Mouse (Mus musculus): ENCODE results near the gene Senp6.
A peak's percentile ranks its signal among the peaks of the same experiment; 100 is the strongest.

Gene Senp6

DNA sequence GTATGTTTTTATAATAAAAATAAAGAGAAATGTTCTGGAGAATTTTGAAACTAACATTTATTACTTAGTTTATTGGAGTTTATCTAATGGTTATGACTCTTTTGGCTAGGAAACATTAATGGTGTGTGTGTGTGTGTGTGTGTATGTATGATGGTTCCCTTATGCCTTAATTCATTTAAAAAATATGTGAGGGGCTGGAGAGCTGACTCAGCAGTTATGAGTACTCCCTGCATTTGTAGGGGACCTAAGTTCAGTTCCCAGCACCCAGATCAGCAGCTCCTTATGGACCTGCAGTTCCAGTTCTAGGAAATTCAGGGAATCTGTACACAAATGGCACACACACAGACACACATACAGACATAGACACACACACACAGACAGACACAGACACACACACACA, 104.5 kb downstream of the Senp6 start:
- DNase-seq (ENCODE audit: low spot score in 2 of 2) = no peak

DNA sequence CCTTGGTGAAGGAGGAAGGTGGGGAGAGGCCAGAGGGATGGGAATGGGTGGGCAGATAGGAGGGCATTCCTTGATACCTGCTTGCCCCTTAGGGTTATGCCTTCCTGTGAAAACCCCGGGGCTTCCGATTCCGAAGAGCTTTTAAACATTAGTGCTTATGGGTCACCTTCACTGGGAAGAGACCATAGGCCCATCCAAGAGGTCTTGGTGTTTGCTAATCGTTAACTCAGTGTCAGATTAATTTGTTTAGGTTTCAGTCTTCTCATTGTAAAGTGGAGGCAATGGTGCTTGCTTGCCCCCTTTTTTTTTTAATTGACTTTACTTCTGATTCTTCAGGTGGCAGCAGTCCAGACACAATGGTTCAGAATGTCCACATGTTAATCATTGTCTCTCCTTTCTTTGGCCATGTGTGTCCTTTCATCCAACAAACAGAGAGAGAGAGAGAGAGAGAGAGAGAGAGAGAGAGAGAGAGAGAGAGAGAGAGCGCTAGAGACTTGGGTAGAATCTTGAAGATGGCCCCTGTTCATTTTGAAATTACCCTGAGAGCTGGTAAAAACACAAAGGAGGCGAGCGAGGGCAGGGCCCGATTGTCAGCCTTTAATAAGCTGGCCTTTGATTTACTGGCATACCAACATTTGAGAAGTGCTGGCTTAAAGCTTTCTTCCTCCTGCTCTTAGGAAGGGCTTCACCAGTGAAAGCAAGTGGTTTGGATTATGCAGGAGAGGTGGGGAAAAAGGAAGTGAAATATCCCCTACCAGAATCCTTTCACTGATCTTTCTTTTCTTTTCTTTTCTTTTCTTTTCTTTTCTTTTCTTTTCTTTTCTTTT, 105.9 kb downstream of the Senp6 start:
- no peak for DNase-seq (ENCODE audit: low spot score in 2 of 2)

DNA sequence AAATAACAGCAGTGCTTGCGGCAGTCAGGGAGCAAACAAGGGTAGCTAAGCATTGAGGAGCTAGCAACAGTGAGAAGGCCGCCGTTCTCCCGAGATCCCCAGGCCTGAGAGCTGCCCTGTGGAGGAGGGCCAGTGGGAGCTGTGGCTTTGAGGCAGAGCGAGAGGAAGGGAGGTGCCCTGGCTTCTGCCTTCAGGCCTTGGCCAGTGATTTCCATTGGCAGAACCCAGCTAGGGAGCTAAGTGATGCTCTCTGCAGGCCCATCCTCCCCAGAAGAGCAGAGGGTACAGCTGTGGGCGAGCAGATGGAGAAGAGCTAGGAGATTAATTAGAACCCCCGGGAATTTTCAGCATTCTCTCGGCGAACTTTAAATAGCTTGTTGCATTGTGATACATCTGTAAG, 106.9 kb downstream of the Senp6 start:
- peak; percentile 25 to 42 for DNase-seq (ENCODE audit: low spot score in 2 of 2)

DNA sequence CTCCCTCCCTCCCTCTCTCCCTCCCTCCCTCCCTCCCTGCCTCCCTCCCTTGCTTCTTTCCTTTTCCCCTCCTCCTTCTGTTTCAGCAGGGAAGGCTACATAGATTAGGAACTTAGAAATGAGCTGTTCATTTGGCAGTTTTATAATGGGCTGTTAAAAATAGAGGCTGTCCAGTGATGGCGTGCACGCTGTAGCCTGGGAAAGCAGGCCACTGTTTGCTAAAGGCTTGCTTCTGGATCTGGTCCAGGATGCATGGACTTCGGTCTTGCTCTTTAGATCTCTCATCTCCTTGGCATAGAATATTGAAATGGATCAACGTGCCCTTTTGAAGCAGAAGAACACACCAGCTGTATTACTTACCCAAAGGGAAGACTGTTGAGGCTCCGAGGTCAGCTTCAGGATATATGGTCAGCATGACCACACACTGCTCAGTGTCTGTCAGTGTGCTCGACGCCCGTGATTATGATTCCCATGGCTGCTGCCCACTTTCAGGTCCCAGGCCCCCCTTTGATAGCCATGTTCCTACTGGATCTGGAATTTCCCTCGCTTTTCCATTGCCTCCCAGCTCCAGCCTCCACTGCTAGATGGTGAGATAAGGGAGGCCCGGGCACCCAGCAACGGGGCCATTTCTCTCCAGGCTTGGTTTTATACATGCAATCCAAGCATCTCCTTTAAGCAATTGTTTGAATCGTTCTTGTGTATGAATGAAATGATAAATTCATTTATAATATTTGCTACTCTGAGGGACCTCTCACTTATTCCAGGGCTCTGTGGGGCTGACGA, 110.2 kb downstream of the Senp6 start:
- DNase-seq (ENCODE audit: low spot score in 2 of 2) = no peak

DNA sequence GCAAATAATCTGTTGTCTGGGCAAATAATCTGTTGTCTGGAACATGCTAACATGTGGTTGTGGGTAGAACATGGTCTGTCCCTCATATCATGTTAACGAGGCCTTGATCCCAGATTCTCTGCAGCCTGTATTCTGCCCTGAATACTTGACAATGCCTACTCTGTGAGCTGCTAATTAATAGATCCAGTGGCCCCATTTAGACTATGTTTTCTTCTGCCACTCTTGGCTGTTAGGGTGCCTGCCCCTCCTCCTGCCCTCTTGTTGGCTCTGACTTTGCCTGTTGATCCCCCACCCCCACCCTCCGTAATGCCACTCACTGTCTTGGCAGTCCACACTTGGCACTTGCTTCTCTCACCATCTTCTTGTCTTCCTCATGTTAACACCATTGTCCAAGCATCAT, 112.0 kb downstream of the Senp6 start:
- DNase-seq (ENCODE audit: low spot score in 2 of 2) = no peak

DNA sequence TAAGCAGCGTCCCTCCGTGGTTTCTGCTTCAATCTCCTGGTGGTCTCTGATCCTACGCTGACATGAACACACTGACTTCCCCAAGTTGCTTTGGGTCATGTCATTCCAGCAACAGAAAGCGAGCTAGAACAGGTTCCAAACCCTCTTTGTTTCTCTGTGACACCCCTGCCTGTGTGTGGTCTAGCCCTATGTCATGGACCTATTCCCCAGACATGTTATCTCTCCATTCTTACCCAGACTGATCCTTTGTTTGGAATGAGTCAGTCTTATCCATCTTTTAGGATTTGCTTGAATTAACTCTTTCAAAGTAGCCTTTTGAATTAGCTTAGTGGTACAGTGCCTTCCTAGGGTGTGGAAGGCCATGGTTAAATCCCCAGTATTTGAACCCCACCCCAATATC, 113.0 kb downstream of the Senp6 start:
- no peak for DNase-seq (ENCODE audit: low spot score in 2 of 2)

DNA sequence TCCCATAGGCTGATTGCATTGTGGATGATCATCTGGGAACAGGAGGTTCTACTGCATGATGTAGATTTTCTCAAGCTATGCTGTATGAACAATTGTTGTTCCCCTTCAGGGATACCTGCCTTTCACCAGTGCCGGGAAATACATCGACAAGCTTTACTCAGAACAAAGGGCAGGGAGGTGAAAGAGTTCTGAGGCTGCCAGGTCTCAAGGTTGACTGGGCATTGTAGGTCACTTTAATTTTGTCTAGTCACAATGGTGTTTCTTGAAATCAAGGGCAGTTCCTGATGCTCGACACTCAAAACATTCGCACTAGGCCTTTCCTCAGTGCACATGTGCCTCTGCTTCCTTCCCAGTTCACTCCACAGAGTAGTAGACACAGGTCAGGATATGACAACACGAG, 114.1 kb downstream of the Senp6 start:
- DNase-seq (ENCODE audit: low spot score in 2 of 2) = no peak

DNA sequence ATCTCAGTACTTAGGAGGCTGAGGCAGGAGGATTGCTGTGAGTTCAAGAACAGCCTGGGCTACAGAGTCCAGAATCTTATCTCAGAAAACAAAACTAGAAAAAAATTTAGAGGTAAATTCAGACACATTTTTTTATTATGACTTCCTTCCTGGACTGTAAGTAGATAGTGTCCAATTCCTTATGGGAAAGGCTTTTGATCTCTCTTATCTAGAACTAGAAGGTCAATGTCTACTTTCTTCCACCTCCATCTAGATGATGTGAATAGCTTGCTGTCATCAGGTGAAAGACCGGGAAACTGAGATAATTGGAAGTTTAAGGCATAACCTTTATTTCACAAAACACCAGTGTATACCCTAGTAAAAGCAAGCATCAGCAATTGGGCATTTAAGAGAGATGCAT, 115.0 kb downstream of the Senp6 start:
- no peak for DNase-seq (ENCODE audit: low spot score in 2 of 2)

DNA sequence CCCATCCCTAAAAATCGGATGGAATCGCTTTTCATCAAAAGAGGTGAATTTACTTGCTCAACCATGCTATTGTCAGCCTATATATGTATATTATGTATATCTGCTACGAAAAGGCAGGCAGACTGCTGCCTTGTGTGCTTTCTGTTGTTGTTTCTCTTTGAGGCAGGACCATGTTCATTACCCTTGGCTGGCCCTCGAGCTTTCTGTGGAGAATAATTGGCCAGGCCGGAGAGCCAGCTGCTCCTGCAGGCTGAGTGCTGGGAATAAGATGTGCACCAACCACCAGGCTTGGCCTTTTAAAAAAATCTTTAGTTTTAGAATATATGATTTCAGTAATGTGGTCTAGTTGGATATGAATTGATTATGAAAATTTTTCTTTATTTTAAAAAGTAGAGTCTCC, 117.4 kb downstream of the Senp6 start:
- no peak for DNase-seq (ENCODE audit: low spot score in 2 of 2)

DNA sequence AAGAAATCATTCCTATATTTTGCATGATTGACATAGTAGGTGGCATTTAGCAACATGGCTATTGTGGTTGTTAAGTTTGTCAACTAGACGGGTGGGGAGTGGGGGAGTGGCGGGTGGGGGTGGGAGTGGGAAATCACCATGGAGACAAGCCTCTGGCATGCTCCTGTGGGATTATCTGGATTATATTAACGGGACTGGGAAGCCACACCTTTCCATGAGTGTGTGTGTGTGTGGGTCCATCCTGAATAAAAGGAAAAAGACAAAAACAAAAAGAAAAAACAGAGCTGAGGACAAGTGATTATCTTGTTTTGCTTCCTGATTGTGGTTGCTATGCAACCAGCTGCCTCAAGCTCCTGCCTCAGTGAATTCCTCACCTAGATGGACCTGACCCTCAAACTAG, 119.0 kb downstream of the Senp6 start:
- no peak for DNase-seq (ENCODE audit: low spot score in 2 of 2)

DNA sequence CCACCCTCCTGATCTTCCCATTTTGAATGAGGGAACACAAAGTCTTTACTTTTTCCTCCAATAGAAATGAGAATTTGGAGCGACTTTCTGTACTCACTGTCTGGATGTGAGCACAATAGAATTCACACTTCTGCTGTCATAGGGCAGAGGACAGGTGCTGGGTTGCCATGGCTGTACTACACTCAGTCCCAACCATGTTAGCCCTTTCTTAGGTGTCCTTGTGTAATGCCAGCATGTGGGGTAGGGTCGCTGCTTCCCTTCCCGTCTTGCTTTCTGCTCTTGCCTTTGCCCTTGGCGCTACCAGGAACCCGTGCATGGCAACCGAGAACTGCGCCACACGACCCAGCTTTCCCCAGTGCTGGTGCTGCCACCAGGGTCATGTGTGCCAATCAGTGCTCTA, 120.0 kb downstream of the Senp6 start:
- DNase-seq (ENCODE audit: low spot score in 2 of 2) = no peak

DNA sequence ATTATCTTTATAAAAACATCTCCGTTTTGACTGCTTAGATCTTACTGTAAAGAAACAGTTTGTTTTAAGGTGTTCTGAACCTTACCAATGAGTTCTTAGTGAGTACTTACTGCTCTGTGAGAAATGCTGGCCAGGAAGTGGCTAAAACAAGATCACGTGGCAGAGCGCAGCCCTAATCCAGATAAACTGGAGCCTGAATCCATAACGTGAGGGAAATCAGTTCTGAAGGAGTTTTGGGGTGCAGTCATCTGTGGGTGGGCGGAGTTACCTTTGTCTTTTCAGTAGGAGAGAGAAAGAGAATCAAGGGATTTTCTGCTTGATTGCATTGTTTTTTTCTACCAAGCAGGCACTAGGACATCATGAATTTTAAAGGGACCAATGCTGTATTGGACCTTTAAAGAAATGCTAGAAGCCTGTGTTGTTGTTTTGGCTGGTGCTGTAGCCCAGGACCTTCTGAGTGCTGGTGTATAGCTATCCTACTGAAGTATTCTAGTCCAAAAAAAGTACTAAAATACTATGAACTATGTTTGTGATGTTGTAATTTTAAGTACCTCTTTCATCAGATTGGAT, 121.7 kb downstream of the Senp6 start:
- no peak for DNase-seq (ENCODE audit: low spot score in 2 of 2)

DNA sequence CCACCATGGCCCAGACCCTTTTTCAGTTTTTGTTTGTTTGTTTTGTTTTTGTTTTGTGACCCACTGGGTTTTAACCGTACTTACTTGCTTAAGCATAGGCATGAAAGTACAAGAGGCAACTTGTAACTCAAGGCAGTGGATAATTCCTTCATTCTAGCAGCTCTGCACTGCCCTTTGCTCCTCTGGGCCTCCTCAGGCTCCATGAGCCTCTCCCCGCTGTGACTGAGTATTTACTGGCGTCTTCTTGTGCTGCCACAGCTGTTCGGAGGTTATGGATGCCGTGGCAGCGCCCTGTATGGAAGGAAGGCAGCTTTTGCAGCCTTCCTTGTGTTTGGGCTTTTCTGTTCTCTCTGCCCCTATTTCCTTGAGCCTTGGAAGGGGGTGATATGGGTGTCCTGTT, 124.5 kb downstream of the Senp6 start:
- no peak for DNase-seq (ENCODE audit: low spot score in 2 of 2)

DNA sequence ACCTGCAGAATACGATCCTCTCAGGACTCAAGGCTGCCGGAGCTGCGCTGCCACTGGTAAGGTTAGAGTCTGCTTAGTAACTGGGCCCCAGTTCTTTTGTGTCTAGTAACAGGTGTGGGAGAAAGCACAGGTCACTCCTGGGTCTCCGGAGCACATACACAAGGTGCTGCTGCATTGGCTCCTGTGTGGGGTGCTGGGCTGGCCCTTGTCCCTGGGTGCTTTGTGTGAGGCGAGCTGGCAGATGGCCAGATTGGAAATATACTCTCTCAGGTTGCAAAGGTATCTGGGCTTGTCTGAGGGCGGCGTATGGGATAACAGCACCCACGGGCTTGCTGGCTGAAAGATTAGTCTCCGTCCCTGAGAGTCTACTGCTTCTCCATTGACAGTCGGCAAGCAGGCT, 125.6 kb downstream of the Senp6 start:
- no peak for DNase-seq (ENCODE audit: low spot score in 2 of 2)

DNA sequence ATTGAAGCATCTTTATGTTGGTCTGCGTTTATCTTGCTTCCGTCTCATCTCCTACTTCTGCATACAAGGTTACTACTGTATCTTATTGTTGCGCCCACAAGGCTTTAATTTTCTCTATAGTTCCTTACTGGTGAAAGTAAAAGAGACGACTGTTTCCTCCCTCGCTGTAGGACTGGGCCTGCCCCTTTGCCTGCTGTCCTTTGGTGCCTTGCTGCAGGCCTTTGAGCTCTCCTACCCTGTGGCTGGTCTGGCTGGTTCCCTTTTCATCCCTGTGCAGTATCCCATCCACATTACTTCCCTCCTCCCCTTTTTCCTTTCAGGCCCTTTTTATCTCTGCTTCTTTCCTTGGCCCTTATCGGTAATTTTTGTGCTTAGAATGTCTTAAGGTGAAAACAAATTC, 127.7 kb downstream of the Senp6 start:
- no peak for DNase-seq (ENCODE audit: low spot score in 2 of 2)

All from urinary bladder, postnatal 36 days (tissue).